Mouse (Mus musculus): Measurements from ENCODE around the gene Phpt1.

Phpt1 gene

DNA sequence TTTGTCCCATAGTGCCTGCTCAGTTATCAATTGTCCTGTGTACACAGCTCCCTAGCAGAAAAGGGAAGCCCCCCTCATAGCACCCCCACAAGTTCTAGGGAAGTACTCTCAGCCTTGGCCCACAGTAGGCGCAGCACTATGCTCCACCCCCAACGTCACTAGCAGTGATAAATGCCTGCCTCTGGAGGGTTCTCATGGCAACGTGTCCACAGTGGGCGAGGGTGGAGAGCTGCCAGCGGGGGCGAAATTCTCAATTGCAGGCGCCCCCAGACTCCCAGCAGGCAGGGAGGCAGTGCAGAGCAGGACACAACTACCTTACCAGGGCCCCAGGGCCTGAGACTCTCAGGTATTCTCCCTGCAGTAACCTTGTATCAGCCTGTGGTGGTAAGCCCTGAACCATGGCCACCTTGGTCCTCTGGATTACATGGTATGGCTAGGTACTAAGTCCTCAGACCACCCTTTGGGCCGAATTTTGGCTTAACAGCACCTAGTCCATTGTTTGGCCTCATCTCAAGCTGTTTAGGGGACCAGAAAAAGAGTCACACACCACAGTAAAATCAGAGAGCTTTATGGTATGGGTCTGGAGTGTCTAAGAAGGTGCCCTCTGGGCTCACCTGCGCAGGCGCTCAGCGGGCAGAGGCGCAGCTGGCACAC lies 7.6 kb upstream of the Phpt1 start:
- peak; percentile 89 to 91 for DNase-seq (ENCODE audit: low spot score in 2 of 2)

DNA sequence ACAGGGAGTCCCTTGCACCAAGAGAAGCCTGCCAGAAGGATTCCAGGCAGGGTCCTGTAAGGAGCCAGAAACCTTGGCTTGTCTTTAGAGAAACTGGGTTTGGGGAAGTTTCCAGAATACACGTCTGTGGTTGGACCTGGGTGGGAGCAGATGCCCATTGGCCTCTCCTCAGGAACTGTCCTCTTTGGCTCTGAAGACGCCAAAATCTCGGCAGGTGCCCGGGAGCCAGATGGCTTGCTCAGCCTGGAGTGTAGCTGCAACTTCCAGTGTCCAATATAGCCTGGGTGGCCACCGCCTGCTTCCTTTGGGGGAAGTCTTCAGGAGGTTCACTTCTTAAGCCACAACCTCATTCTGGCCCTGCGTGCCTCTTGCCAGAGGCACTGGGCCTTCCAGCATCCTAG lies 6.9 kb upstream of the Phpt1 start:
- DNase-seq (ENCODE audit: low spot score in 2 of 2) = no peak

DNA sequence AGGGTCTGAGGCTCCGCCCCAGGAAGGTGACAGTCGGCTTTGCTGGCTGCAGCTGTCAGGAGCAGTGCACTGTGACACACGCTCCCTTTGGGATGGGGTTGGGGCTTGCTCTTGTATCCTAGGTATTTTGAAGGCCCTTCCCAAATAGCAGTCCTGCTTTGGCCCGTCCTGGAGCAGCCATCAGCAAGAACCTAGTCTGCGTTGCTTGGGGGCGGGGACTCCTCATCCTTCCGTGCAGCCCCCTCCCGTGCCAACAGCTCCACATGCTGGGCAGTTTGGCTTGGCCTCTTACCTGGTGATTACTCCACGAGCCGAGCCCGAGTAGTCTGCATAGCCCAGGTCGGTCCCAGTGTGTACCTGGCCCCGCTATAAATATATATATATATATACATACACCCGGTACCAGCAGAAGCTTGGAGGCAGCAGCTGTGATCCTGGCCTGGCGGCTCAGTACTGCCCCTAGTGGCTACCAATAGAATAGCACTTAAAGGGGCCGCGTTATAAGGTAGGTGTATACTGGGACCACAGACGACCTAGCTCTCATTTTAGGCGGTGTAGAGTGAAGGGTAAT lies 6.4 kb upstream of the Phpt1 start, which contains the start of gene Ajm1:
Gene Ajm1, minus strand, starts transcription at position 464 of the 571 bp plus-strand sequence.
- peak in 1 of 2 experiments; percentile 73 for DNase-seq (ENCODE audit: low spot score in 2 of 2)

DNA sequence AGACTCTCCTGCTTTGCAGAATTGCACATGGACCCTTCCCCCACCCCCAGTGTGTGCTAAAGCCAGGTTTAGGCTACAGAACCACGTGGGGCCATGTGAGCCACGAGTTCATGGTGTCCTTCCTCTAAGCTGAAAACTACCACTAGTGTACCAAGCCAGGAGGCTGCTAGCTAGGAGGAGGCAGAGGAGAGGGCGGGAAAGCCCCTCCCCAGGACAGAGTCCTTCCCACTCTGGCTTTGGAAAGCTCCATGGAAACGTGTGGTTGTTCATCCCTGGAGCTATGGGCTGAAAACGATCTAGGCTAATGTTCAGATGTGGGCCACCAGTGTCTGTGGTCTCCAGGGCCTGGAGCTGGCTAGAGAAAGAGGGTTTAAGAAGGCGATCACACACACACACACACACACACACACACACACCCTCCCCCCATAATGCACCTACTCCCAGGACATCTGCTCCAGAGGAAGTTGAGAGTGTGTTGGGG lies 5.6 kb upstream of the Phpt1 start:
- DNase-seq (ENCODE audit: low spot score in 2 of 2) = no peak

DNA sequence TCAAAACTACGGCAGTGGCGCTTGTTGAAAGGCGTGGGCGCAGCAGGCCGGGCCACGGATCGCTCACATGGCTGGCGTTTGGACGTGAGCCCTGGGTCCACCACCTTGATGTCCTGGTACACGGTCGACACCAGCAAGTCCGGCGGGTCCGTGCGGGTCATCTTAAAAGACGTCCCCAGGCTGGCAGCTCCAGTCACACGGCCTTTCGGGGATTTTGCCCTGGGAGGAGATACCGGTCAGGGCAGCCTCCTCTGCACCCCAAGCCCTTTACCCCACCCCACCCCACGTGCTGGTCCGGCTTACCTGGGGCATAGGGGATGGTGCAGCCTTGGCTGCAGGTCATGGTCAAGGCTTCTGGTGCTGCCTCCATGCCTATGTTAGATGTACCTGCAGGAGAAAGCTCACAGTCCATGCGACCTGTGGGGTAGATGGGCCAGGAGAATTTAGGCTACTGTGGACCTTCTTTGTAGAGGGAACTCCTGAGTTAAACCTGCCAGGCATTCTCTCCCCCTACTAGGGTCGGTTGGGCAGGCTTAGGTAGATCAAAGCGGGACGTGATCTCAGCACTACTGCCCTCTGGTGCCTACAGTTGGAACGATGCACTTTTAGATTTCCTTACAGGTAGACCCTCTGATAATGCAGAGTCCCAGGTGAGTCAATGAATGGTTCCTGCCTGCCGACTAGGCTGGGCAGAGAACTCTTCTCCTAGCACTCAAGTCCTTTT lies 4.9 kb upstream of the Phpt1 start:
- DNase-seq (ENCODE audit: low spot score in 2 of 2) = no peak

DNA sequence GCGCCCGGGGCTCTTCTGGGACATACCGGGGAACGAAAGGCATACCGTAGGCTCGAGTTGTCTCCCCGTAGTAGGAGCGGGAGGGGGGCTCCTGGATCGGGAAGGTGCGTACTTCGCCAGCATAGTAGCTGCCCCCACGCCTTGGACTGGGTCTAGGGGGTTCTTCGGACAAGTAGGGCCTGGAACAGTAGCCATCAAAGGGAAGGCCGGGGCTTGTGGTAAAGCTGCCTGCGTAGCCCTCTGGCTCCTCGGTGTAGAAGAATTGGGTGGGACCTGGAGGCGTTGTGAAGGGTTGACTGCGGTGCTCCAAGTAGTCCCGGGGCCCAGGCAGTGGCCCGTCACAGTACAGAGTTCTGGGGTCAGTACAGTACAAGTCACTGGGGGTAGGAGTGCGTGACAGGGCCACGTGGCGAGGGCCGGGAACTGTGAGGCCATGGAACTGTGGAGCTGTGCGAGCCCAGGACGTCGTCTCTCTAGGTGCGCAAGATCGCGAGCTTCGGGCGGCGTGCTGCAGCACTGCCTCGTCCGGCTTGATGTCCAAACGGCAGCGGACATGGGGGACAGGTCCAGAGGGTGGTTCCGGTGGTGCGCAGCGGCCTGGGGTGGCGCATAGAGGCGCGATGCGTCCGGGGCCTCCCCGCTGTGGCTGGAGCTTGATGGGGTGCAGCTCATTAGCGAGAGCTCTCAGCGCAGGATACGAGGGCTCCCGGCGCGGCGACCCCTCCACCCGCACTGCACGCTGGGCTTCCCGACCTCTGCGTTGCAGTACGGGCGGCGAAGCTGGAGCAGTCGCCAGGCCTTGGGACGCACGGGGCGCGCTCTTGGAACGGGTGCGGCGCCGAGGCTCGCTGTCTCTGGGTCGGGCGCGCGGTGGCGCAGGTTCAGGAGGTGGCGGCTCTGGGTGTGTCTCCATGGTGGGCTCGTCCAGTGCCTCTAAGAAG lies 4.0 kb upstream of the Phpt1 start:
- no peak for DNase-seq (ENCODE audit: low spot score in 2 of 2)

DNA sequence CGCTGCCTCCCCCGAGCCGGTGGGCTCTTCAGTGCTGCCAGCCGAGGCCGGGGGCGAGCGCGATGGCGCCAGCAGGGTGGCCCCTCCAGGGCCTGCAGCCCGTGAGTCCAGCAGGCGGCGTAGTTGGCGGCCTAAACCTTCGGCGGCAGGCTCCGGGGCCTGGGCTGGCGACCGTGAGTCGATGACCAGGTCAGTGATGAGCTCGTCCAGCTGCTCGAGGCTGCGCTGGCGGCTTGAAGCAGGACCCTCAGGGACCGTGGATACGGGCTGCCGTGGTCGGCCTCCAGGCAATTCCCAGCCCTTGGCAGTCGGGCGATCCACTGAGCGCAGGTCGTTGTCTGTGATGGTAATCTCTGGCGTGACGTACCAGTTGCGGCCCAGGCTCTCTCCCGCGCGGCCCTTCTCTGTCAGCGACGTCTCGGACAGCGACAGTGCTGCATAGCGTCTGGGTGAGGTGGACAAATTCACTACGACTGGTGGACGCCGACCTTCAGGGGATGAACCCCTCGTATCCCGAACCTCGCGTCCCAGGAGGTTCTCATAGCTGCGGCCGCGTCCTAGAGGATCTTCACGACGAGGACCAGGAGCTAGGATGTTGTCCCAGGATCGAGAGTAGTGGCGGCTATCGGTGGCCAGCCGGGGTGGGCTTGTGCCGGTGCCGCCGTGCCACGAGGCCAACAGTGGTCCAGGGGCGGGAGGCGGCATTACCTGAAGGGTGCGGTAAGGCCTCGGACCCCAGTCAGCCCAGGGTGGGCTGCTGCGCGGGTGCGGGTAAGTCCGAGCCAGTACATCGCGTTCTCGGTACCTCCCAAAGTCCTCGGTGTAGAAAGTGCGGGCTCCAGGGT lies 3.1 kb upstream of the Phpt1 start:
- no peak for DNase-seq (ENCODE audit: low spot score in 2 of 2)

DNA sequence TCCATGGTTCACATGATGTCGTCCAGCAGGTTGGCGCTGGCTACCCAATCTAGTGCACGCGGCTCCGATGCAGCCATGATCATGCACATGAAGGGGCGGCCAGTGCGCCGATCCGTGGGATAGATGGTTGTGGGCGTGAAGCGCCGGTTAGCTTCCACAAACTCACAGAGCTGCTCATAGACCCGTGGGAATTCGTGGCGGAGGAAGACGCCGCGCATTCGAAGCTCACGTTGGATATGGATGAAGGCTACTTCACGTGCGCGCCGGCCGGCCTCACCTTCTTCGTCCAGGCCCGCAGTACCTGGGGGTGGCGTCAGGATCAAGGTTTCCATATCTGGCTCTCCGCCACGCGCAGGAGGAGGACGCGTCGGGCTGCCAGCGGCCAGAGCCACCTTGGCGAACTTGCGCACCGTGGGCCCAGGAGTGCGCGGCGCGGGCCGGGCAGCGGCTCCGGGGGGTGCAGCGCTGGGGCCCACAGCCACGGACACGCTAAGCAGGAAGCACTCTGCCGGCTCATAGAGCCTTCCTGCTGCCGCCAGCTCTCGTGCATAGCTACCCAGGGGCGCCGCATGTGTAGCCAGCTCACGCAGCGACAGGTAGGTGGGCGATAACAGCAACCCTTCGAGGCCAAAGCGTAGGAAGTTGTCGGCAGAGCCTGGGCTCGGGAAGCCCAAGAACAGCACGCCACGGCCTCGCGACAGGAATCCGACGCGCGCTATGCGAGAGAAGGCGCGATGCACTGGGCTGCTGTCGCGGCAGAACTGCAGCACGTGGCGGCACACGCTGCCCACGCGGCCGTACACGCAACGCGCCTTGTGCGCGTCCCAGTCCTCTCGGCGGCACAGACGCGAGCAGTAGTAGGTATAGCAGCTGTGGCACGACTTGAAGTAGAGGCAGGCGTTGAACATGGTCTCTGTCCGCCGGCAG lies 2.2 kb upstream of the Phpt1 start:
- DNase-seq (ENCODE audit: low spot score in 2 of 2) = no peak

DNA sequence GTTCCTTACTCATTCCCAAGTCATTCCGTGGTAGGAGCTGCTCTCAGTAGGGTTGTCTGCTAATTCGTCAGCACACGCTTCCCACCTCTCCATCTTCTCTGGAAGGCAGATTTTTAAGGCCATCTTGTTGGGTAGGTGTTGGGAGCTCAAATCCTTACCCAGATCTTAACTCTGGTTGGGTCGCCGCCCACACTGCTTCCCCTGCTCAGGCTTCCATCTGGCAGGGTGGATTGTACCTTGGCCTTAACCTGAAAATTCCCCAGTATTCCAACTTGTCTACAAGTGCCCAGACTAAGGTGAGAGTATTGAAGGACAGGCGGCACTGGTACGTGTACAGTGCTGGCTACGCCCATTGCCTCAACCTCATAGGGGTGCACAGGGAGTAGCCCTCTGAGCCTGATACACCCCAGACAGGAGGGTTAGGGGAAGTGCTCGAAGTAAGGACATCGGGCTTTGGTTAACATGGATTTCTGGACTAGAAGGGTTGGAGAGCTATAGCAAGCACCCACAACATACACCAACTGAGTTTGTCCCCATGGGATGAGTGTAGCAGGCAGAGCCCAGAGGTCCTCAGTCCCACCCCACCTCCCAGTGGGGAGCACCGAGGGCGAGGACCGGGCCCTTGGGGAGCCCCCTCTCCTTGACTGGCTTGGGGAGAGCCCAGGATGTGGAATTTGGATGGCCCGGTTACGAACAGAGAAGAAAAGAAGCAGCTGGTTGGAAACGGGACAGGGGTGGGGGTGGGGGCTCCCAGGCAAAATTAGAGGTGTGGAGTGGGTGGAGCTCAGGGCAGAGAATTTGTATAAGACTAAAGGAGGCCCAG lies 1.2 kb upstream of the Phpt1 start:
- DNase-seq (ENCODE audit: low spot score in 2 of 2) = no peak

DNA sequence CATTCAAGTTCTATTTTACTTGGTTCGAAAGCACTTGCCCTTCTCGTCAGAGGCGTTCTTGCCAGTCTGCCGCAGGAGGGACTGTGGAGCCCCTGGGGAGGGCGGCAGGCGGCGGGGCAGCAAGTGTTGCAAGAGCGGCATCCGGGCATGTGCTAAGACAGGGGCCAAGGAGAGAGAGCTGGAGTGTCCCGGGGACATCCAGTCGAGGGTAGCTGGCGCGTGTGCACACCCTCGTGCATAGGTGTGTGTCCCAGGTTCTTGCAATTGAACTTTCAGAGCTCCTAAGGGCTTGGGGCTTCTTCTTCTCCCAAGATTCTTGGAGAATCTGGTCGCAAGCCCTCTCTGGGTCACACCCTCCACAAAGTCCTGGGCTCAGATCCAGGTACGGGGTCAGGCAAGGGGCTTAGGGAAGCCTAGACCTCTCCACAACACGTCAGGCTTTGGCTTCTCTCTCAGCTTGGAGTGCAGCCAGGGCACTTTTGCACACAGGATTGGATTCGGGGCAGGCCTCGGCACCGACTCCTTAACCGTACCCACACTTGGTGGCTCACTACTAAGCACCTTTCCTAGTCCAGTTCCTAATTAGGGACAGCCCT lies 506 bp upstream of the Phpt1 start:
- no peak for DNase-seq (ENCODE audit: low spot score in 2 of 2)

DNA sequence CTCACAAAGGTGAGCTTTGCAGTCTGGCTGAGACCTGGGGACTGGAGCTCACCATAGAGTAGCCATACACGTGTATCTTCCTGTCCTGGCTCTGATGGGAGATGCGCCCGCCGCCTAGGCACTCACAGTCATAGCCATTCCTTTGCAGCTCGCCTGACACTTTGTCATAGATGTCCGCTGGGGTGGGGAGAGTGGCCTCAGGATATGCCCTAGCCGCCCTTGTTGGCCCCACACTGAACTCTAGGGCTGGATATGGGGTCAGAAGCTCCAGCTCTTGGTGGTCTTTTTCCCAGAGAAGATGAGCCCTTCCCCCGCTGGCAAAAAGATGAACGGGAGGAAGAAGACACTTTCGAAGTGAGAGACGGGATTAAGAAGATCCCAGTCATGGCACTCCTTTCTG lies 888 bp downstream of the Phpt1 start:
- no peak for DNase-seq (ENCODE audit: low spot score in 2 of 2)

DNA sequence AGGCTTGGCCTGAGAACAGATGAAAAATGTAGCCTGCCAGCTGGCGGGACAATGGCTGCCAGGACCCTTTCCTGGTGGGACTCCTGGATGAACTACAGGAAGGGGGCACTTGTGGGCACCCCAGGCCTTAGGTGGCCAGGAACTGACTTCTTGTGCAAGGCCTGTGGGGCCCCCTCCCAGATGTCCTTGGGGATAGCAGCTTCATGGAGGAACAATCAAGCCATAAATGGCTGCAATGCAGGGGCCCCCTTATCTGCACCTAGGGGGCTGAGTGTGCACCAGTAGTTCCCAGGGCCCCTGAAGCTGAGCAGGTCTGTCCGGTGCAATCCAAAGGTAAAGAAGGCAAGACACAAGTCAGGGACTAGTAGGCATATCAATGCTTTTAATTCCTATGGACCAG lies 2.0 kb downstream of the Phpt1 start:
- no peak for DNase-seq (ENCODE audit: low spot score in 2 of 2)

DNA sequence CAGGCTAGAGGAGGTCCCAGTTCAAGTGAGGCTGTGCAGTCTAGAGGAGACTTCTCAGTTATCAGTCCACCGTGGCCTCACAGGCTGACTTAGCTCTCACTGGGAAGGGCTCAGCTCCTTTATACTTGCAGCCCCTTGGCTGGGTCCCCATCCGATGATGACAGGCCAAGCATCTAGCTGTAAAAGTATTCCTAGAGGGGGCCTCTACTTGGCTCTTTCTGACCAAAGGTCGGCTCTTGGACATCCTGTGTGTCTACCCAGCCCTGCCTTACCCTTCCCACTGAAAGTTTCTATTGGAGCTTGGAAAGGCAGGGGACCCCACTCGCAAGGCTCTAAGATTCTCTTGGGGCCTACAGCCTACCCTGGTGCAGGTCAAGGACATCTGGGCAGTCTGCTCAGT lies 3.8 kb downstream of the Phpt1 start:
- no peak for DNase-seq (ENCODE audit: low spot score in 2 of 2)

DNA sequence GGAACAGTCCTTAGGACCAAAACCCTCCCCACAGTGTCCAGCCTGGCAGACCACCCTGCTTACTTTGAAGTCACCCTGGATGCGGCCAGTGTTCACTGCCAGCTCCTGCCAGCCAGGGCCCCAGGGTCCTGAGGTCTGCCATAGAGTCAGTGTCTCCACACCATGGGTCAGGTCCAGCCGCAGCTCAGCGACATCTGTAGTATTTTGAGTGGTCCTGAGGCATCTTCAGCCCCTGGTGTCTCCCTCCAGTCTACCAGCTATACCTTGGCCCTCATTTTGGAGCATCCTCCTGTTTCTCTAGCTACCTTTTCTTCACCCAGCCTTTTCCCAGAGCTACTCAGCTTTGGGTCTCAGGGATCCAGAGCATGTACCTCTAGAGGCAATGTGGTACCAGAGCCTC lies 5.7 kb downstream of the Phpt1 start:
- no peak for DNase-seq (ENCODE audit: low spot score in 2 of 2)

DNA sequence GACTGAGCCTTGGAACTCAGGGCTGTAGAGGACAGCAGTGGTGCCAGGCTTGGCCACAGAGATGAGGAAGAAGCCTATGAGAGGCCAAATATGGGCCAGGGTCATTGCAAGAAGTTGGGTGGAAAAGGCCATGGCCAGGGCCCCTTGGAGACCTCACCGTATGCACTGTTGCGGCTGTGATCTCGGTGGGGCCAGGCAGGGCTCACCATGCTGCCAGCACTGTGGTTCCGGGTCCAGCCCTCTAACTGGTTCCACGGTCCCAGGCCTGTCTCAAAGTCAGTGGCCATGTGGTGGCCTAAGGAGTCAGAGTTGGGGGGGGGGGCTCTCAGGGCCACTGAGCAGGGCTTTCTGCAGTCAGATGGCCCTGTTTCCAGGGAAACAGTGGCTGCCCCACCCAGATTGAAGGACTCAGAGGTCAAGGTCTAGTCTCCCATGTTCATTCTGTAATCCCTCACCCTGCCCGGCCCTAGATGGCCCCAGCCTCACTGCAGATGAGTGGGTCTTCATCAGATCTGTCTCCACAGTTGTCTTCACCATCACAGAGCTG lies 6.5 kb downstream of the Phpt1 start:
- no peak for DNase-seq (ENCODE audit: low spot score in 2 of 2)

DNA sequence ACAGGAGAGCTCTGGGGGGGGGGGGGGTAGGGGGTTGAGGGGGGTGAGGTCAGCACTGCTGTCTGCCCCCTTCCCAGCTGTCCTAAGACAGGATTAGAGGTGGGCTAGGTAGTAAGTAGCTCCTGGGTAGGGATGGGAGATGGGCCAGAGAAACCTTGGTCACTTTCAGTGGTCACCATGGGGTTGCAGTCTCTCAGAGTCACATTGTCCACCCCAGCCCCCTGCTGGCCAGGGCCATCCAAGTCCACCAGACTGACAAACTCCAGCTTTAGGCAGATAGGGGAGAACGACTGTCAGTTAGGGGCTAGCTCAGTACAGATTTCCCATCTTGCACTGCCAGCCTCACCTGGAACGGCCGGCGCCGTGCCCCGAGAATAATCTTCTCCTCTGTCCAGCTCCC lies 8.5 kb downstream of the Phpt1 start:
- no peak for DNase-seq (ENCODE audit: low spot score in 2 of 2)

DNA sequence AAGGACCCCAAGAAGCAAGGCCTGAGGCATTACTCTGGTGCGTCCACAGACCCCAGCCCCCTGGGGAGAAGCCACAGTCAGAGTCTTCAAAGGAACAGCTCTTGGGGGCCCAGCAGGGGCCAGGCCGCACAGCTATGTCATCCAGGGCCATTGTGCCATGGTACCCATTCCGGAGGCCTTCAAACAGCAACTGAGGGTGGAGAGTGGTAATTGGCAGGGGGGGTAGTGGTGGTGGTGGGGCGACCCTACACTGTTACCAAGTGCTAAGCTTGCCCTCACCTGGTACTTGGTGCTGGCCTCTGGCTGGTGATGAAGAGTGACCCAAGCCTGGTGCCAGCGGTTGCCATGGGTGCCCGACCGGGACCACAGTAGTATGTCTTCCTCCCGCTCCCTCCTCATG lies 9.3 kb downstream of the Phpt1 start:
- DNase-seq (ENCODE audit: low spot score in 2 of 2) = no peak

DNA sequence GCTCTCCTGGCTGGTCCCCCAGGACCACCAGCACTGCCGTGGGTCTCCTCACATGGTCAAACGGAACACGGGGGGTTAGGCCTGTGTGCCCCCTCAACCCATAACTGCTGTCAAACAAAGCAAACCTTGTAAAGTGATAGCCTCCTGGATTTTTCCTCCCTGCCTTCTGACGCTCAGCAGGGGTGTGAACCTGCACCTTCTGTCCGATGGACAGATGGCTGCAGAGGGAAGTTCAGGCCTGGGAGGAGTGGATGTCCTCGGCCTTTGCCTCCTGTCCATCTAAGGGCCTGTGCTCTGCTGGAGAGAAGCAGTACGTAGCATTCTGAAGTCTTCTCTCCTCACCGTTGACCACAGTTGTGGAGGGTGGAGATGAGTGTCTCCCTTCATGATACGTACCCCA lies 13.1 kb downstream of the Phpt1 start:
- DNase-seq (ENCODE audit: low spot score in 2 of 2) = no peak
